Mouse (Mus musculus) embryonic facial prominence, embryonic 14.5 days (tissue): ENCODE measurements around the gene Sh3bgr. TPM values are rescaled to one million over a fixed set of nuclear protein-coding genes. Genes with fewer than 3 reads are reported as not detected.

Source experiments
- ATAC-seq: fragments of 200-750 bp; cut with Nextera tagmentation; 2 replicates; pipeline ENCODE4 v1.8.0; 2017; ENCODE audit warnings: low read depth, moderate number of reproducible peaks, moderate TSS enrichment
- DNase-seq: peaks from one replicate; pipeline ENCODE4 v3.0.0-alpha.2; 2015; ENCODE audit warnings: low spot score
- H3K27ac ChIP-seq: fragments of 300-500 bp; sonication (generic); replicated peaks from 2 replicates; pipeline ENCODE4 v1.5.1; 2014; ENCODE audit warnings: low read depth, mild to moderate bottlenecking, low read length, moderate library complexity
- H3K27me3 ChIP-seq: fragments of 300-500 bp; sonication (generic); replicated peaks from 2 replicates; pipeline ENCODE4 v1.6.1; 2014; ENCODE audit warnings: low read length; ENCODE audit not compliant: control insufficient read depth, insufficient read depth
- H3K36me3 ChIP-seq: fragments of 300-500 bp; sonication (generic); 2 replicates; pipeline ENCODE4 v1.6.1; 2014; ENCODE audit warnings: low read length, mixed read lengths; ENCODE audit not compliant: control insufficient read depth, insufficient read depth
- H3K4me1 ChIP-seq: fragments of 300-500 bp; sonication (generic); 2 replicates; pipeline ENCODE4 v1.6.1; 2014; ENCODE audit warnings: antibody characterized with exemption, low read length; ENCODE audit not compliant: control insufficient read depth, insufficient read depth
- H3K4me2 ChIP-seq: fragments of 300-500 bp; sonication (generic); 2 replicates; pipeline ENCODE4 v1.6.1; 2014; ENCODE audit warnings: low read depth, mild to moderate bottlenecking, low read length, moderate library complexity, mixed read lengths
- H3K4me3 ChIP-seq: fragments of 300-500 bp; sonication (generic); 2 replicates; pipeline ENCODE4 v1.5.1; 2014; ENCODE audit warnings: low read depth, mild to moderate bottlenecking, low read length
- H3K9ac ChIP-seq: fragments of 300-500 bp; sonication (generic); 2 replicates; pipeline ENCODE4 v1.6.1; 2014; ENCODE audit warnings: low read depth, mild to moderate bottlenecking, low read length, moderate library complexity, mixed read lengths
- H3K9me3 ChIP-seq: fragments of 300-500 bp; sonication (generic); 2 replicates; pipeline ENCODE4 v1.6.1; 2016; ENCODE audit warnings: low read length; ENCODE audit not compliant: control insufficient read depth
- WGBS: fragments of 180-500 bp; shearing (Covaris S2); extraction: QIAGEN DNeasy Blood & Tissue Kit; methylation state at CpG from one replicate; pipeline ENCODE4 v1.1.7; 2014; 5-methylcytosine and 5-hydroxymethylcytosine counted together
- polyA plus RNA-seq: library from polyadenylated mRNA; unstranded; fragments of >200 nt; fragmentation: Nextera tagmentation; extraction: Ambion mirVana; gene quantifications from 2 replicates; pipeline ENCODE4 v1.2.1, GENCODE M21; 2014

Gene Sh3bgr
- polyA plus RNA-seq = 25.4 and 40.9 TPM in 2 replicates

DNA sequence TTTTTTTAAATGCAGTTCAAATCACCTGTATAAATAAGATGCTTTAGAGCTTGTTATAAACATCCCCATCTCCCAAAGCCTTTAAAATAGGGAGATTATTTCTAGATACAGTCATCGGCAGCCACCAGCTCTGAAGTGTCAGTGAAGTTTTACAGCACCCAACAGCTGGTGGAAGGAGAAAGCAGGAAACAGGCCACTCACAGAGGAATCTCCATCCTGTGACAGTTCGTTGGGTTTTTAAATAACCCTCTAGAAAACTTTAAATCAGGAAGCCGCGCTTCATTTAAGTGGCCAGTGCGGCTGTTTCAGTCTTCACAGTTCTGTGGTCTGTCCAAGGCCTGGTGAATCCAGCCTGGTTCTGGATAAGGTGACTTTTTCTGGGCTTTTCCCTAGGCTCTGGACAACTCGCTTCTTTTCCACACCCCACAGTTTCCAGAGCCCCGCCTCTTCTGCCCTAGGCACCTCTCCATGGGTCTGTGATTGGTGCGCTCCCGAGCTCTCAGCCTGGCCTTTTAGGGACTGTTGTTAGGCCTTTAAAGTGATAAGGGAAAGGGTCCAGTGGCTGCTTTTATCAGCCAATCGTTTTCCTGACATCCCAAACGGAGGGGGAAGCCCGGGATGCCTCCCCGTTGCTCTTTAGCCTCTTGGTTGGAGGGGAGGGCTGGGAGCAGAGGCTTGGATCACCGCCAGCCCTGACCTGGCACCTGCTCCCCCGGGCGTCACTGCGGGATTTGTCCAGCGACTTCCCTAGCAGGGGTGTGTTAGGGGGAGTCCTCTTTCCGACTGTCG lies at the start of gene Sh3bgr:
Gene Sh3bgr (plus strand): TSS at position 538 of the 789 bp plus-strand sequence.
- DNase-seq = peak; percentile 49

DNA sequence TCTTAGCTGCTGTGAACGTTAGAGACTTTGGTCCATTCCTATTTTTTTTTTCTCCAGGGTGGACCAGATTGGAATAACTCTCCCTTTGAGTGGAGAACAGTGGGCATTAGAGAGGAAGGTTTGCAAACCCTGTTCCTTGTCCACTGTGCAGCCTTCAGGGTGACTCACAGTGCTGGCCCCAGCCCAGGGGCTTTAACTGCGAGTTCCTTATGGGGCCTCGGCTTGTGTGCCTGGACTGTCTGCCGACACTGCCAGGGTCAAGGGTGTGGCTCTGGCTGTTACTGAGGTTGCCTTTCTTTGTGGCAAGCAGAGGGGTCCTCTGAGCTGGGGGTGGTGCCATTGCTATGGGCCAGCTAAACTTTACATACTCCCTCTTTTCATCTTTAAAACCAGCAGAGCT lies 49.3 kb upstream of the Sh3bgr start:
- Histone ChIP-seq H3K27me3 (no peaks in the 10 kb centered on the region), H3K4me3 (no peak overlapping the region), H3K27ac (no peak overlapping the region), H3K9ac (no peak overlapping the region), H3K36me3 (peaks cover 22% of the 10 kb centered on the region), H3K9me3 (no peaks in the 10 kb centered on the region), H3K4me1 (peaks cover 1% of the 10 kb centered on the region; the same call in 1 of the 2 replicates), H3K4me2 (no peak overlapping the region)
- DNase-seq = no peak
- 54% methylated on average over 4 of the region's 4 CpGs for WGBS
- no peak for ATAC-seq

More for the DNA sequence above, at the start of gene Sh3bgr:
- peaks cover 5% of the 10 kb centered on the region; the same call in 1 of the 2 replicates for H3K4me1 ChIP-seq
- no peaks in the 10 kb centered on the region for H3K9me3 ChIP-seq
- H3K27ac ChIP-seq = 0 out of 2 replicates have a peak within 1 kb of the TSS, but pooled peaks have one; percentile 10
- ATAC-seq = peak; percentile 87
- no peaks in the 10 kb centered on the region for H3K27me3 ChIP-seq
- no peaks in the 10 kb centered on the region for H3K36me3 ChIP-seq
- 6% methylated on average over 20 of the region's 20 CpGs for WGBS
- H3K4me2 ChIP-seq = peak within 1 kb of the TSS; percentile 48
- peak within 1 kb of the TSS; percentile 7; the same call in 1 of the 2 replicates for H3K4me3 ChIP-seq
- peak within 1 kb of the TSS; percentile 37; the same call in 1 of the 2 replicates for H3K9ac ChIP-seq

DNA sequence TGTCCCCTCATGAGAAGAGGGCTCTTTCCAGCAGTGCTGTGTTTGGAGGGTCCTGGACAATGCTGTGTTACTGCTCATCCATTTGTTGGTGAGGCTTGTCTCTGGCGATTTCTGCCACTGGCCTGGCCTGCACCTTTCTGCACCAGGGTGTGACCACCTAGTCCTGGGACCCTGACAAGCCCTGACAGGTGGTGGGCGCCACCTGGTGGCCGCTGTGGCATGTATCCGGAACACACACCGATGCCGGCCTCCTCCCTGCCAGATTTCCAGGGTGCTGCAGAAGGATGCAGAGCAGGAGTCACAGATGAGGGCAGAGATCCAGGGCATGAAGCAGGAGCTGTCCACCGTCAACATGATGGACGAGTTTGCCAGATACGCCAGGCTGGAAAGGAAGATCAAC lies 48.7 kb upstream of the Sh3bgr start:
- H3K36me3 ChIP-seq = peaks cover 25% of the 10 kb centered on the region
- ATAC-seq (no peak; the same call in 1 of the 2 replicates), DNase-seq (peak; percentile 61)
- H3K9ac ChIP-seq = no peak overlapping the region
- WGBS = 25% methylated on average over 9 of the region's 9 CpGs
- no peak overlapping the region for H3K4me2 ChIP-seq
- no peak overlapping the region for H3K27ac ChIP-seq
- H3K9me3 ChIP-seq = no peaks in the 10 kb centered on the region
- H3K4me3 ChIP-seq = no peak overlapping the region
- H3K27me3 ChIP-seq = no peaks in the 10 kb centered on the region
- H3K4me1 ChIP-seq = no peaks in the 10 kb centered on the region

DNA sequence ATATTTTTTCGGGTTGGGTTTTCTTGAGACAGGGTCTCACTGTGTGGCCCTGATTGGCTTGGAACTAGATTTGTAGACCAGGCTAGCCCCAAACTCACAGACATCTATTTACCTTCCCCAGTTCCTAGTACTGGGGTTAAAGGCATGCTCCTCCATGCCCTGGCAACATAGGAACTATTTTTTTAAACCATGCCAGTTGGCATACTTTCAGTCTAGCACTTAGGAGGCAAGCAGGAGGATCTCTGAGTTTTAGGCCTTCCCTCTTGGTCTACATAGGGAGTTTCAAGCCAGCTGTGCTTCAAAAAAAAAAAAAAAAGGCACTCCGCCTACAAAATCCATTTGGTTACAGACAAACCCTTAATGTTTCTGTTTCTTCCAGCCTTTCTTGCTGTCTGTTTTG lies 45.8 kb upstream of the Sh3bgr start:
- no peaks in the 10 kb centered on the region for H3K27me3 ChIP-seq

DNA sequence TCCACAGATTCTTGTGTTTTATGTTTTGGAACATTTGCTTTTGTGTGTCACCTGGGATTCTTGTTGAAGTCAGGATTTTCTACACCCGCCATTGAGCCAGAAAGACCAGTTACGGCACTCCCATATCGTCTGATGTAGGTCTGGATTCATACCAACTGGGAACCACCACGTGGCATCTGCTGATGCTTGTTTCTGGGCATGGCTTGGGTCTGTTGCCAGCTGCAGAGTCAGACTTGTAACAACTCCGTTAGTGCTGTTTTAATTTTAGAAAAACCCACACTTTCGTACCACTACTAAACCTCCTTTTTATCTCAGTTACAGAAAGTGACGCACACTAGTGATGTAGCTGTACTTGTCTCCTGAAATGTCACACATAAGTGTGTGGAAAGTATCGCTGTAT lies 44.2 kb upstream of the Sh3bgr start:
- H3K4me2 ChIP-seq = no peak overlapping the region
- no peak overlapping the region for H3K4me3 ChIP-seq
- no peaks in the 10 kb centered on the region for H3K4me1 ChIP-seq
- 79% methylated on average over 8 of the region's 8 CpGs for WGBS
- no peak overlapping the region for H3K9ac ChIP-seq
- H3K27me3 ChIP-seq = no peaks in the 10 kb centered on the region
- DNase-seq (peak; percentile 71), ATAC-seq (no peak)
- peaks cover 28% of the 10 kb centered on the region for H3K36me3 ChIP-seq
- no peaks in the 10 kb centered on the region for H3K9me3 ChIP-seq
- H3K27ac ChIP-seq = peak overlapping the region; percentile 6; the same call in 1 of the 2 replicates

More for the DNA sequence above, 45.8 kb upstream of the Sh3bgr start:
- Histone ChIP-seq H3K4me3 (no peak overlapping the region), H3K9me3 (no peaks in the 10 kb centered on the region), H3K4me1 (no peaks in the 10 kb centered on the region), H3K36me3 (peaks cover 28% of the 10 kb centered on the region), H3K4me2 (no peak overlapping the region), H3K27ac (no peak overlapping the region), H3K9ac (no peak overlapping the region)
- DNase-seq = no peak
- WGBS = 88% methylated on average over 2 of the region's 2 CpGs
- ATAC-seq = no peak

DNA sequence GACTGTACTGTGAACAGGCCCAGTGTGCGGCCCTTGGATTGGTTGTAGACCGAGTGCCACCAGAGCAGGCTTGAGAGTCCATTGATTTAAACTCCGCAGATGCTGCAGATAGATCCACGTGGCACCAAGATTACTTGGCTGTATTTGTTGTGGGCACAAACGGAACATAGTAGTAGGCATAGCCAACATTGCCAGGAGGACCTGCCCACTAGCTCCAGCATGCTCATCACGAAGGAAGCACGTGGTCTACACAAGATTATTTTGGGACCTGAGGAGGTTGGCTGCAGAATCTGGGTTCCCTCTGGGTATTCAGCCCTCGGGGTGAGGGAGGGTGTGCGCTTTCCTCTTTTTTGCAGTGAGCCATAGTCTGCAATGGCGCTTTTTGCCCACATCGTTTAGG lies 43.1 kb upstream of the Sh3bgr start:
- ATAC-seq = no peak
- Histone ChIP-seq H3K4me3 (no peak overlapping the region), H3K9me3 (no peaks in the 10 kb centered on the region), H3K27me3 (no peaks in the 10 kb centered on the region), H3K4me1 (no peaks in the 10 kb centered on the region), H3K4me2 (no peak overlapping the region), H3K9ac (no peak overlapping the region), H3K36me3 (peaks cover 27% of the 10 kb centered on the region), H3K27ac (no peak overlapping the region)
- WGBS = 87% methylated on average over 11 of the region's 11 CpGs
- no peak for DNase-seq

DNA sequence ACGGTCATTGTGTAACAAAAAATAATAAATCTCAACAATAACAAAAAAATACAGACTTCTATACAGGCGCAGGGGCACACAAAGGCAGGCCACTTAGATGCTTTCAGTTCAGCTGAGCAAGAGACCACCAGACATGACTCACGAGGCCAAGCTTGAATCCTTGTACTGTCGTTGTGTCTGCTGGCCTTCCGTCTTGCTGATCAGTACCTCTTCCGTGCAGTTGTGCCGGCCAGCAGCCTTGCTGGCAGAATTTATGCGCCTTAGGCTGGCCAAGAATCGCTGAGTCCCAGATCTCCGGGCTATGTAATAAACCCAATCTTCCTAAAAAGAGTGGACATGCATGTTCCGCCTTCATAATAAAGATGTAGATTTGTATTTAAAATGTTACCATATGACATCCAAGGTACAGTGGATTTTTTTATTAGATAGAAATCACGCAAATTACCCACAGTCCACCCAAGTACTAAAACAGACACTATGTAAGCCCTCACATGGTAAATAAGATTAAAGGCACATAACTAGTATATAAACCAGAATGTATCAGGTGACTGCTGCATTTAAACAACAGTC lies 41.7 kb upstream of the Sh3bgr start:
- Histone ChIP-seq H3K27me3 (no peaks in the 10 kb centered on the region), H3K9ac (peak overlapping the region; percentile 88), H3K4me2 (peak overlapping the region; percentile 91), H3K9me3 (no peaks in the 10 kb centered on the region), H3K4me3 (peak overlapping the region; percentile 55), H3K36me3 (peaks cover 14% of the 10 kb centered on the region; the same call in 1 of the 2 replicates), H3K27ac (peak overlapping the region; percentile 83), H3K4me1 (no peaks in the 10 kb centered on the region)
- WGBS = 43% methylated on average over 12 of the region's 12 CpGs
- peak; percentile 27 for DNase-seq
- no peak for ATAC-seq

DNA sequence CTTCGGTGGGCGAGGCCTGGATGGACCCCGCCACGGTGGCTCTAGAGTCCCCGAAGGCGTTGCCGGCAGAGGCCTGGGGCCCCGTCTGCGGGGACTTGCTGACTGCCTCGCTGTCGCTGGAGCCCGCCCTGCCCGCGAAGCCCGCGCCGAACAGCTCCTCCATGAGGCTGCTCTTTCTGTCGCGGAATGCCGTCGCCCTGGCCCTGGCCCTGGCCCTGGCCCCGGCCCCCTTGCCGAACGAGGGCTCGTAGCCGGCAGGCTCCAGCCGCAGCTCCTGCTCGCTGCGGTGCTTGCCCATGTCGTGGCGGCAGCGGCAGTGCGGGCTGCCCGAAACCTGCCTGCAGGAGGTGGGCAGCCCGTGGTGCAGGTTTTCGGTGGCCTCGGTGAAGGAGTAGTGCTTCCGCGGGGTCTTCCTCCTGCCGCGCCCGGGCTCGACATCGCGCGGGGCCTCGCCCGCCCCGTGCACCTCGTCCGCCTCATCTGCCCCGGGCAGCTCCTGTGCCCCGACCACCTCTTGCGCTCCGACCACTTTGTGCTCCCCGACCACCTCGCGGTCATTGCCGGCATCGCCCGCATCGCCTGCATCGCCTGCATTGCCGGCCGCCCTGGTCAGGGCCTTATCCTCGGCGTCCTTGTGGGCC lies 41.0 kb upstream of the Sh3bgr start:
- Histone ChIP-seq H3K4me2 (peak overlapping the region; percentile 91), H3K9ac (peak overlapping the region; percentile 88), H3K4me1 (no peaks in the 10 kb centered on the region), H3K27me3 (no peaks in the 10 kb centered on the region), H3K4me3 (peak overlapping the region; percentile 55), H3K27ac (peak overlapping the region; percentile 83), H3K9me3 (no peaks in the 10 kb centered on the region), H3K36me3 (peaks cover 9% of the 10 kb centered on the region; the same call in 1 of the 2 replicates)
- ATAC-seq = peak; percentile 80
- peak; percentile 69 for DNase-seq
- under 1% methylated on average over 35 of the region's 67 CpGs for WGBS
